Mouse (Mus musculus) stomach, postnatal 0 days (tissue): ENCODE data around the gene Furin.
A peak's percentile ranks its signal among the peaks of the same experiment; 100 is the strongest.

Experiments used
- CTCF ChIP-seq: IDR thresholded peaks from 2 replicates; pipeline ENCODE4 v1.5.1; 2016; ENCODE audit warnings: antibody characterized with exemption, low read depth, mild to moderate bottlenecking, moderate library complexity
- EP300 ChIP-seq: optimal IDR thresholded peaks from 2 replicates; pipeline ENCODE3; 2016; ENCODE audit warnings: antibody characterized with exemption

GRCm38 (mm10) chr7:80394600-80394999 lies 10.6 kb downstream of the Furin start:
- no peak for TF ChIP-seq EP300
- peak; percentile 40 for TF ChIP-seq CTCF
